Mouse (Mus musculus) lung, postnatal 36 days (tissue): ENCODE data around the gene Pi4kb.
"Not testable (repeated sequence)": the region's sequence is repeated elsewhere in the genome, so short reads cannot be mapped to it uniquely, and the experiment has no call there.

Experiments used
- DNase-seq: peaks from one replicate; pipeline ENCODE4 v3.0.0; 2022; ENCODE audit warnings: mixed read lengths

The Pi4kb gene

DNA sequence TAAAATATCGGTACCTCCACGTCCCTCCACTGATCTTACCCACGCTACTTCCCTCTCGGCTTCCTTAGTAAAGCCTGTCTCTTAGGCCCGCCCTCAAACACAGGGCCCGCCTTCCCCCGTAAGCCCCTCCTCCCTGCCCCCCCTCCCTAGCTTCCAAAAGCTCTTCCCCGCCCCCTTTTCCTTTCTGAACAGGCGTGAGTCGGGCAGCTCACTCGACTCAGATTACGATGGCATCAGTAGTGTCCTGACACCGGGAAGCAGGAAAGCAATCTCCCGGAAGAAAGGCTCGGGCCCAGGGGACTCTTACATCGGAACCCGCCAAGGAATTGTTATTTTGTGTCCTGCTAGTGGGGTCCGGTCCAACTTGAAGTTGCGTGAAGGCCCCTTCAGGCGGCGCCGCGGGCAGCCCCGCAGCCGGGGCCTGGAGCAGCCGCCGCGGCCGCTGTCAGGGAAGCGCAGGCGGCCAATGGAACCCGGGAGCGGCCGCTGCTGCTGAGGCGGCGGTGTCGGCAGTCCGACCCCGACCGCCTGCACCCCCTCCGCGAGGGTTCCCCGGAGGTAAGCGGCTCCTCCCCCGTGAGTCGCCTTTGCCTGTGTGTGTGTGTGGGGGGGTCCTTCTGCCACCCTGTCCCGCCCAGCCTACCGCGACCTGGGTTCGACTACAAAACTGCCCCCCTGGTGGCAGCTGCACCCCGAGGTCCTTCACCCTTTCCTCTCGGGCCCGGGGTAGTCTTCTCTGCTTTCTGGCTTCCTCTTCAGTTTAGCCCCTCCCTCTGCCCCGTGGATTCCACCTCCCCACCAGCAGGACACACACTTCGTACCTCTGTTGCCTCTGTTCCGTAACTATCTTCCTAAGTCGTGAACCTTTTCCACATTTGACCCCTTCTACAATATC lies at the start of gene Pi4kb:
Gene Pi4kb (plus strand): TSS at position 204 of the 895 bp plus-strand sequence.
- DNase-seq, result peak; percentile 95

DNA sequence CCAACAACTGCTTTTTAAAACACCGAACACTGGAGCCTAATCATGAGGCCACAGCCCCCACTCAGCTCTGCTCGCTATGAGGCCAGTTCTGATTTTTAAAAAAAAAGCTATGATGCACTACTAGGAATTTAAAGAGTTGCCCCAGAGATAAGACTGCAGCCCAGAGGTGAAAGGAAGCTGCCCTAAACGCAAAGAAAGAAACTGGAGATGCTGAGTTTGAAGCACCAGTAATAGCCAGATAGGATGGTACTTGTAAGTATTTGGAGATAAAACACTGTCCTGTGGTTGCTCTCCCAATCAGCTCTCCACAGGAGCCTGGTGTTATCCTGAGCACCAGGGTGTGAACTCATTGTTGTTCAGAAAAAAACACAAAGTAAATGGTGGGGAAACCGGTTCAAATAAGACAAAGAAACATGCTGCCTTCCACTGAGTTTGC lies 48.2 kb upstream of the Pi4kb start:
- DNase-seq, result not testable (repeated sequence)

GRCm38 (mm10) chr3:94928979-94929378 lies 45.6 kb upstream of the Pi4kb start:
- DNase-seq, result not testable (repeated sequence)

- DNase-seq, result peak; percentile 56
These were observed 43.9 kb upstream of the Pi4kb start for GRCm38 (mm10) chr3:94930386-94931266.

- DNase-seq, result not testable (repeated sequence)
These were observed 43.0 kb upstream of the Pi4kb start for GRCm38 (mm10) chr3:94931427-94932082.

- not testable (repeated sequence) for DNase-seq
These were observed 42.3 kb upstream of the Pi4kb start for GRCm38 (mm10) chr3:94932279-94932678.

- DNase-seq, result peak; percentile 95
These were observed 41.5 kb upstream of the Pi4kb start, which contains the start of gene Selenbp1 for GRCm38 (mm10) chr3:94932809-94933564. Gene Selenbp1, plus strand, starts transcription at chr3:94933056.

DNA sequence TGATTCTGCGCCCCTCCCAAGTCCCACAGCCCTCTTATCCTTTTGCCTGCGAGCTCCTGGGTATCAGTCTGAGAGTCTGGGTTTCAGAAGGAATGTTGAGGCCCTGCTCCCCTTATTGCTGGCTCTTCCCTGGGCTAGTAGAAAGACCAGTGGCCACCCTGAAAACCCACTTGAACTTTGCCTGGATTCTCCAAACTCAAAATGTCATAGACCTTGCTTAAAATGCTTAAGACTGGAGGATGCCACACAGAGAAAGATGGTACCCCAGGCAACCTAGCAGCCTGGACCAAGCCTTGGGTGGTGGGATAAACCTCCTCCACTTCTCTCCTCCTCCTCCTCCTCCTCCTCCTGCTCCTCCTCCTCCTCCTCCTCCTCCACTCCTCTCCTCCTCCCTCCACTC lies 40.9 kb upstream of the Pi4kb start:
- DNase-seq, result not testable (repeated sequence)

GRCm38 (mm10) chr3:94934564-94934963 lies 40.0 kb upstream of the Pi4kb start:
- not testable (repeated sequence) for DNase-seq

DNA sequence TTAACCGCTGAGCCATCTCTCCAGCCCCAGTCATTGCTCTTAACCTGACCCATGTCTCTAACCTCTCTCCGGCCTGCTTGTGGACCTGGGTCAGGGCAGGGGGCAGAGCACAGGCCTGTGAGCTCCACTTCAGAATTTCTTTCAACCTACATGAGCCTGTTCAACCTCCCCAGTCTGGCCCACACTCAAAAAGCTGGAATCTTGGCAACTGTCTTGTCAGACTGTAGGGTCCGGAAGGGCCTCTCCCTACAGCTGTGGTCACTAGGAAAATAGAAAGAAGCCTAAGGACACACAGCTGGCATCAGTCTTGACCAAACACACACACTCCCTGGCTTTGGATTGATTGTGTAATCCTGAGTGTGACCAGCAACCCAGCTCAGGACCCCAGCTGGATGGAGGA lies 39.2 kb upstream of the Pi4kb start:
- DNase-seq, result peak; percentile 87

- DNase-seq, result not testable (repeated sequence)
These were observed 38.4 kb upstream of the Pi4kb start for GRCm38 (mm10) chr3:94936147-94936546.

DNA sequence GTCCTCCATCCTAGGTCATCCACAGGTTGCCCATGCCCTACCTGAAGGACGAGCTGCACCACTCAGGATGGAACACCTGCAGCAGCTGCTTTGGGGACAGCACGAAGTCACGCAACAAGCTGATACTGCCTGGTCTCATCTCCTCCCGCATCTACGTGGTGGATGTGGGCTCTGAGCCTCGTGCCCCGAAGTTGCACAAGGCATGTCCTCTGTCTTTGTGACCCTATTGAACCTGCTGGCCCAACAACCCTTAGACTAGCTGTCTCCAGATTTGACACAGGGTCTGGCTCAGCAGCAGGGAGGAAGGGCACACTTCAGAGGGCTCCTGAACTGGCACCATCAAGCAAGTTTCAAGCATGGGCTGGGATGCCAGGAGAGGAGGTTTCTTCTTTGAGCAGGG lies 37.3 kb upstream of the Pi4kb start:
- DNase-seq, result not testable (repeated sequence)

GRCm38 (mm10) chr3:94940033-94940432 lies 34.5 kb upstream of the Pi4kb start:
- DNase-seq, result peak; percentile 57

- DNase-seq, result not testable (repeated sequence)
These were observed 32.1 kb upstream of the Pi4kb start for GRCm38 (mm10) chr3:94942211-94942967.

- not testable (repeated sequence) for DNase-seq
These were observed 30.8 kb upstream of the Pi4kb start for GRCm38 (mm10) chr3:94943706-94944105.

- peak; percentile 49 for DNase-seq
These were observed 26.4 kb upstream of the Pi4kb start for GRCm38 (mm10) chr3:94948066-94948614.

DNA sequence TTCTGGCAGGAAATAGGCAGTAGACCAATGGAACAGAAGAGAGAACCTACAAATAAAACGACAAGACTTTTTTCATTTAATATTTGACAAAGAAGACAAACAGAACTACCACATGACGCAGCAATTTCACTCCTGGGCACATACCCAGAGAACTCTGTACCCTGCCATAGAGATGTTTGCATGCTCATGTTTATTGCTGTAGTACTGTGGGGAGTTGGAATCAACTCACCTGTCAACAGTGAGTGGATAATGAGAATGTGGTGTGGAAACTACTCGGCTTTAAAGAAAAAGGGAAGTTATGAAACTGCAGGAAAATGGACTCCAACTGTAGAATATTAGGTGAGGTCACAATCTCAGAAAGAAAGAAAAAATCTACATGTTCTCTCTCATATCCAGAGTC lies 24.9 kb upstream of the Pi4kb start:
- DNase-seq, result peak; percentile 49

DNA sequence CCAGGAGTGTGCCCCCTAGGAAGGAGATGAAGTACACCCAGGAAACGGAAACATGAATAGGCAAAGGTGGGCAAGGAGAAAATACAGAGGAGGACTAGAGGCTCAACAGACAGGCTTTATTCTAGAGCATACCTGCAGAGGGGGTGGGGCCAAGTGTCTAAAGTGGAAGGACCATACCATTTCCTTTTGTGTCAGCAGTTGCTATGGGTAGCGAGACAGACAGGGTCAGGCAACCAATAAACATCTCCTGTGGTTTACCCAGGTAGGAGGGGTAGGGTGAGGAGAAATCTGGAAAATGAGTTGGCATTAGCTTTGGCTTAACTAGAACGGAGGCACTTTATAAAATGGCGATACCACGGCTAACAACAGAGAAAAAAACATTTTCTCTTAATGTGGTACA lies 21.7 kb upstream of the Pi4kb start:
- peak; percentile 90 for DNase-seq

- no peak for DNase-seq
These were observed 21.2 kb upstream of the Pi4kb start for GRCm38 (mm10) chr3:94953384-94953763.

DNA sequence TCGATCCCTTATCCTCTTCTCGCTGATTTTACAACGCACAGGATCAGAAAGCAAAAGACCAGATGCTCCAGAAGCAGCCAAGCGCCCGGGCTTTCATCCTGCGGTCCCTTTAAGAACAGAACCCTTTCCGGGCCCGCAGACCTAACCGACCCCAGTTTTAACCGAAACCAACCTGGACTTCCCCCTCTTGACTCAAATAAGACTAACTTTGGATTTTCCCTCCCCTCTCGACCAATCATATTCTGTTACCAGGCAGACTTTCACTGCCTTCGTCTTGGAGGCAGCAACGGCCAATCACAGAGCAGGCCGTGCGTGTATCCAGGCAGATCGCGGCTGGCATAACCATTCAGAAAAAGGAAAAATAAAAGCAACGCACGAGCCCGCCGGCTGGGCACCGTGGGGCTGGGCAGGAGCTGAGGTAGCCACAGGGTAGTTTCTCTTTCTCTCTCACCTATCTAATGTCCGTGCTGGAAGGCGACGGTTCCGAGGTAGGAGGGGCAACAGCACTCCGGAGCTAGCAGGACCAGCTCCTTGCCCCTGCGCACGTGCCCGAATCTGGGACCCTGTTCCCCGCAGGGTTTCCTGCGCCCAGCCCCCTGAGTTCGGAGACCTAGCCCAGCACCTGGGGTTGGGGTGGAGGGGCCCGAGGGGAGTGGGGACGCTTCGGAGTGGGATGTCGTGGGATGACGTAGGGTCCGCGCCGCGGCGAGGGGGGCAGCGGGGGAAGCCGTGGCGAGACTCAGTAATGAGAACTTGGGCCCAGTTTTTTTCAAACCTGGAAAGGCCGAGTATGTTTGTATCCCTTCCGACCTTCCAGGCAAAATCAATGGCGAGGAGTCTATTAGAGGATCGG lies 20.5 kb upstream of the Pi4kb start, which contains the start of gene Rfx5:
Gene Rfx5 (plus strand): TSS at position 312 of the 853 bp plus-strand sequence.
- DNase-seq, result peak; percentile 99
